Mouse (Mus musculus) effector memory CD4-positive, alpha-beta T cell, adult 5 months (primary cell): ENCODE data around the gene Scg2. TPM values are rescaled to one million over a fixed set of nuclear protein-coding genes. Genes with fewer than 3 reads are reported as not detected.

Experiments
- polyA plus RNA-seq: library from polyadenylated mRNA; unstranded; fragments of 100-300 nt; shearing (Covaris generic); gene quantifications from one replicate; pipeline ENCODE4 v1.2.1, GENCODE M21; 2017

Gene Scg2
- polyA plus RNA-seq = 0.80 TPM

DNA sequence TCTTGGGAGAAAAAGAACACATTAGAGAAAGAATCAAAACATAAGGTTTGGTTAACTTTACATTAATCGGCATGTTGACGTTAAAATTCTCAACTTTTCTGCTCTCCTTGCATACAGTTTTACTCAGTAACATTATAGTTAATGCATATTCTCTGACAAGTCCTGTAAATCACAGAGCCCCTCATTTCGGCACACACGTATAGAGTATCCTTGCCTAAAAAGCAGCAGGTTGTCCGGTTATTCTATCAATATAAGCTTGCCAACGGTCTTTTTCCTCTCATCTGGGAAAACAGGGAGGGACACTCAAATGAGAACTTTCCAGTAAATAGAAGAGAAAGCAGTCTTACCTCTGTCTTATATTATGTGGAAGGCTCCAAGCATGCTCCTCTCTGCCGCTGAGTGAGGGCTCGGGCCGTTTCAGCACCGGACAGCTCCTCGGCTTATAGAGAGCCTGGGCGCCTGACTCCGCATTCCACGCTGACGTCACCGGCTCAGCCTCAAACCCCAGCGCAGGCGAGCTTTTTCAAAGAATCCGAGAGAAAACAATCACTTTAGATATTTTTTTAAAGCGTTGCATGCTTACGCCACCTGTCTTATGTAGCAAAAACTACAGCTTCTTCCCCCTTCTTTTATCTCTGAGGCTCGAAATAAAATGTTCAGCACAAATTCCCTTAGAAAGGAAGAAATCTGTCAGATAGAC lies at the start of gene Scg2:
Gene Scg2 (minus strand): TSS at position 512 of the 700 bp plus-strand sequence.

Other genes with a start within 250 kb of the Scg2 start
- 1.1 TPM for gene Ap1s3, start 231.9 kb upstream of the Scg2 start, polyA plus RNA-seq